Mouse (Mus musculus): ENCODE measurements around the gene Dact3.

Gene Dact3

GRCm38 (mm10) chr7:16858336-16858735, 16.8 kb upstream of the Dact3 start:
- DNase-seq (ENCODE audit: extremely low spot score) = no peak

- peak; percentile 66 for DNase-seq (ENCODE audit: extremely low spot score)
Observed at GRCm38 (mm10) chr7:16859902-16860651, 15.0 kb upstream of the Dact3 start.

- DNase-seq (ENCODE audit: extremely low spot score) = no peak
Observed at GRCm38 (mm10) chr7:16867488-16867887, 7.6 kb upstream of the Dact3 start.

- DNase-seq (ENCODE audit: extremely low spot score) = peak; percentile 76
Observed at GRCm38 (mm10) chr7:16869497-16869896, 5.6 kb upstream of the Dact3 start.

- DNase-seq (ENCODE audit: extremely low spot score) = no peak
Observed at GRCm38 (mm10) chr7:16871600-16871999, 3.5 kb upstream of the Dact3 start.

- DNase-seq (ENCODE audit: extremely low spot score) = no peak
Observed at GRCm38 (mm10) chr7:16872478-16872877, 2.6 kb upstream of the Dact3 start.

- DNase-seq (ENCODE audit: extremely low spot score) = no peak
Observed at GRCm38 (mm10) chr7:16873392-16873791, 1.7 kb upstream of the Dact3 start.

- peak; percentile 80 for DNase-seq (ENCODE audit: extremely low spot score)
Observed at GRCm38 (mm10) chr7:16874190-16874589, 927 bp upstream of the Dact3 start.

- DNase-seq (ENCODE audit: extremely low spot score) = peak; percentile 100
Observed at GRCm38 (mm10) chr7:16874756-16875309, 284 bp upstream of the Dact3 start.

- DNase-seq (ENCODE audit: extremely low spot score) = no peak
Observed at GRCm38 (mm10) chr7:16875326-16875725, 209 bp downstream of the Dact3 start.

- DNase-seq (ENCODE audit: extremely low spot score) = no peak
Observed at GRCm38 (mm10) chr7:16876006-16876405, 889 bp downstream of the Dact3 start.

GRCm38 (mm10) chr7:16876608-16877007, 1.5 kb downstream of the Dact3 start:
- peak; percentile 89 for DNase-seq (ENCODE audit: extremely low spot score)

- no peak for DNase-seq (ENCODE audit: extremely low spot score)
Observed at GRCm38 (mm10) chr7:16877717-16878116, 2.6 kb downstream of the Dact3 start.

- DNase-seq (ENCODE audit: extremely low spot score) = peak; percentile 86
Observed at GRCm38 (mm10) chr7:16879796-16880547, 4.9 kb downstream of the Dact3 start.

GRCm38 (mm10) chr7:16880615-16881014, 5.5 kb downstream of the Dact3 start:
- no peak for DNase-seq (ENCODE audit: extremely low spot score)

- DNase-seq (ENCODE audit: extremely low spot score) = no peak
Observed at GRCm38 (mm10) chr7:16883162-16883561, 8.0 kb downstream of the Dact3 start.

- no peak for DNase-seq (ENCODE audit: extremely low spot score)
Observed at GRCm38 (mm10) chr7:16884334-16884733, 9.2 kb downstream of the Dact3 start.

- DNase-seq (ENCODE audit: extremely low spot score) = no peak
Observed at GRCm38 (mm10) chr7:16885271-16885776, 10.2 kb downstream of the Dact3 start.

- no peak for DNase-seq (ENCODE audit: extremely low spot score)
Observed at GRCm38 (mm10) chr7:16885905-16886304, 10.8 kb downstream of the Dact3 start.

- DNase-seq (ENCODE audit: extremely low spot score) = no peak
Observed at GRCm38 (mm10) chr7:16890536-16890935, 15.4 kb downstream of the Dact3 start.

- DNase-seq (ENCODE audit: extremely low spot score) = peak; percentile 90
Observed at GRCm38 (mm10) chr7:16890944-16891343, 15.8 kb downstream of the Dact3 start.

GRCm38 (mm10) chr7:16891641-16892351, 16.7 kb downstream of the Dact3 start, which contains the start of gene Gng8:
Gng8 (plus strand) TSS chr7:16891786.
- peak; percentile 87 for DNase-seq (ENCODE audit: extremely low spot score)
